In genomic region chrX:71274150-71274549, GRCm38 (mm10) we compare ENCODE assay signal across 24 mouse cellular contexts.
"Had no signal": no experiment of that assay in that cellular context is flagged by ENCODE, and none has a peak within 500 bp of the region (broad histone marks: within the 10 kb centered on the region; RNA-seq: fewer than 3 reads in every experiment).

No protein-coding gene starts in this region.

- ATAC-seq: hindbrain, postnatal 0 days; intestine, embryonic 16.5 days had no signal

- DNase-seq: gastrocnemius, postnatal 14 days; heart, adult 11 months; heart, adult 2 months; heart, postnatal 14 days; heart, postnatal 36 days; kidney, adult 11 months; kidney, adult 2 months; kidney, adult 9 months; kidney, postnatal 14 days; kidney, postnatal 36 days; layer of hippocampus, adult 9-11 months; layer of hippocampus, postnatal 36 days; liver; liver, embryonic 13.5 days had no signal

- H3K27ac ChIP-seq: heart, adult 2 months; heart, embryonic 13.5 days; heart, embryonic 15.5 days; hindbrain, embryonic 13.5 days; hindbrain, embryonic 15.5 days; hindbrain, postnatal 0 days; kidney, embryonic 15.5 days; kidney, postnatal 0 days; limb, embryonic 10.5 days; limb, embryonic 12.5 days; liver, embryonic 13.5 days had no signal

- H3K4me1 ChIP-seq: heart, embryonic 13.5 days; heart, embryonic 15.5 days; hindbrain, embryonic 13.5 days; hindbrain, embryonic 15.5 days; kidney, embryonic 15.5 days; limb, embryonic 10.5 days; limb, embryonic 12.5 days; liver, embryonic 13.5 days had no signal

- H3K4me3 ChIP-seq: heart, adult 2 months; heart, embryonic 13.5 days; heart, embryonic 15.5 days; hindbrain, embryonic 13.5 days; hindbrain, embryonic 15.5 days; kidney, embryonic 15.5 days; limb, embryonic 10.5 days; limb, embryonic 12.5 days; liver, embryonic 13.5 days had no signal
